Mouse (Mus musculus): ENCODE data around the gene Foxc1.

DNA sequence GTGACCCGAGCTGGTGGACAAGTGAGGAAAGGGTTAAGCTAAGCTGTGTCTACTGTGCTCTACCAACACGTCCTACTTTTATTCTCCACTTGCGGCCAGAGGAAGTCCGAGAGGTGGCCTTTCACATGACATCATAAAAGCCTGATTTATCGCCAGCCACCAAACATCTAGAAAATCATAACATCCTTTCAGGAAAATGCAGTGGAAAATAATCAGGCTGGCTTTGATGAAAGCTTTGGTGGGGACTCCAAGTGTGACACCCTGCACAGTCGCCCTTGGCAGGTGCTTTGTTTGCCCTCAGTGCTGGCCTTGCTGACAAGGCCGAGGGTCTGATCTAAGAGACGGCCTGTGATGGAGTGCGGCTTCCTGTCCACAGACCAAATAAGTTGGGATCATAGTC is 23.9 kb downstream of the Foxc1 start:
- TF ChIP-seq POLR2A (IDR thresholded peaks at IDR 0.05; ENCODE audit: borderline replicate concordance, extremely low read depth, insufficient read depth, insufficient read length, poor library complexity, severe bottlenecking) = no peak
- TF ChIP-seq CTCF (IDR thresholded peaks at IDR 0.05; ENCODE audit: borderline replicate concordance, extremely low read depth, insufficient read depth, insufficient read length) = no peak

Measured in brain, embryonic 14.5 days (tissue).